Mouse (Mus musculus) midbrain, embryonic 11.5 days (tissue): ENCODE data around the gene Gm26741. TPM values are rescaled to one million over a fixed set of nuclear protein-coding genes. Genes with fewer than 3 reads are reported as not detected.

Experiments used
- ATAC-seq: fragments of 200-750 bp; cut with Nextera tagmentation; 2 replicates; pipeline ENCODE4 v1.8.0; 2017; ENCODE audit warnings: moderate TSS enrichment, moderate library complexity; ENCODE audit not compliant: low FRiP score
- DNase-seq: peaks from one replicate; pipeline ENCODE4 v3.0.0; 2015; ENCODE audit warnings: low spot score; ENCODE audit errors: missing footprints
- H3K27ac ChIP-seq: fragments of 300-500 bp; sonication (generic); 2 replicates; pipeline ENCODE4 v1.5.1; 2014; ENCODE audit warnings: low read depth, low read length
- H3K27me3 ChIP-seq: fragments of 300-500 bp; sonication (generic); 2 replicates; pipeline ENCODE4 v1.6.1; 2014; ENCODE audit warnings: mild to moderate bottlenecking, low read length, moderate library complexity, mixed read lengths; ENCODE audit not compliant: control insufficient read depth, insufficient read depth
- H3K36me3 ChIP-seq: fragments of 300-500 bp; sonication (generic); 2 replicates; pipeline ENCODE4 v1.6.1; 2014; ENCODE audit warnings: mild to moderate bottlenecking, low read length, moderate library complexity, mixed read lengths; ENCODE audit not compliant: control insufficient read depth, insufficient read depth
- H3K4me1 ChIP-seq: fragments of 300-500 bp; sonication (generic); 2 replicates; pipeline ENCODE4 v1.6.1; 2014; ENCODE audit warnings: low read length; ENCODE audit not compliant: control insufficient read depth, insufficient read depth
- H3K4me2 ChIP-seq: fragments of 300-500 bp; sonication (generic); 2 replicates; pipeline ENCODE4 v1.6.1; 2014; ENCODE audit warnings: mild to moderate bottlenecking, moderate library complexity
- H3K4me3 ChIP-seq: fragments of 300-500 bp; sonication (generic); 2 replicates; pipeline ENCODE4 v1.5.1; 2014; ENCODE audit warnings: low read depth, low read length
- H3K9ac ChIP-seq: fragments of 300-500 bp; sonication (generic); 2 replicates; pipeline ENCODE4 v1.6.1; 2014; ENCODE audit warnings: low read length
- H3K9me3 ChIP-seq: fragments of 300-500 bp; sonication (generic); 2 replicates; pipeline ENCODE4 v1.6.1; 2016; ENCODE audit warnings: low read length; ENCODE audit not compliant: control insufficient read depth
- WGBS: fragments of 180-500 bp; shearing (Covaris S2); extraction: QIAGEN DNeasy Blood & Tissue Kit; methylation state at CpG from one replicate; pipeline ENCODE4 v1.1.7; 2014; 5-methylcytosine and 5-hydroxymethylcytosine counted together
- polyA plus RNA-seq: library from polyadenylated mRNA; unstranded; fragments of >200 nt; fragmentation: Nextera tagmentation; extraction: Ambion mirVana; gene quantifications from 2 replicates; pipeline ENCODE4 v1.2.1, GENCODE M21; 2014

Gm26741 gene
- polyA plus RNA-seq, 1 experiment from 2014 or later, result not detected

- H3K36me3 ChIP-seq, result no peaks in the 10 kb centered on the region
- ATAC-seq (no peak), DNase-seq (peak; percentile 88)
- peaks cover 5% of the 10 kb centered on the region; the same call in 1 of the 2 replicates for H3K4me1 ChIP-seq
- WGBS, result 53% methylated on average over 8 of the region's 8 CpGs
- H3K9ac ChIP-seq, result no peak overlapping the region
- no peaks in the 10 kb centered on the region for H3K27me3 ChIP-seq
- no peak overlapping the region for H3K4me2 ChIP-seq
- H3K9me3 ChIP-seq, result no peaks in the 10 kb centered on the region
- no peak overlapping the region for H3K4me3 ChIP-seq
- H3K27ac ChIP-seq, result no peak overlapping the region
Observed at GRCm38 (mm10) chr10:52384823-52385610, 26.4 kb downstream of the Gm26741 start.

- Histone ChIP-seq H3K27me3 (no peaks in the 10 kb centered on the region), H3K4me1 (peaks cover 5% of the 10 kb centered on the region; the same call in 1 of the 2 replicates), H3K4me3 (no peak overlapping the region), H3K27ac (no peak overlapping the region), H3K4me2 (no peak overlapping the region), H3K9me3 (no peaks in the 10 kb centered on the region), H3K9ac (no peak overlapping the region), H3K36me3 (no peaks in the 10 kb centered on the region)
- ATAC-seq (no peak), DNase-seq (no peak)
- 86% methylated on average over 4 of the region's 4 CpGs for WGBS
Observed at GRCm38 (mm10) chr10:52387192-52387591, 28.6 kb downstream of the Gm26741 start.

DNA sequence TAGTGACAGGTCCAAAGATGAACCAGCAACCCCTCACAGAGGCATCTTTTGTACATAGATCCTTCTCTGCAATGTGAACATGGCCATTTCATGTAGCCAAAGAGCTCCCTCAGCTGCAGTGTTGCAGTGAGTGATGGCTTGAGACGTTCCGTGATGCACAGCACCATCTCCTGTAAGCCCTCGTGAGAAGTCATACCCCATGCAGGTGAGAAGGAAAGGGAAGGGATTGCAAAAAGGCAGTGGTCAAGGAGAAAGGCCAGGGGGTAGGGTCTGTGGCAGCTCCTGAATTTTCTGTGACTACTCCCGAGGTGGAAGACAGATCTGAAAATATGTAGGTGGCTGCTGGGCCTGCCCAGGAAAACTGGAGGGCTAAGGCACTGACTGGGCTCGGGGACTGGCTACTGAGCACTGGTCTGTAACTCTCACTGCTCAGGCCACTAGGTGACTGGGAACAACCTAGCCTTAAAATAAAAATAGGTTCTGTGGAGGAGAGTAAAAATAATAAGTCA, 30.4 kb downstream of the Gm26741 start, which contains the start of gene Nepn:
Gene Nepn, plus strand, starts transcription at position 51 of the 509 bp plus-strand sequence.
- no peak for ATAC-seq
- WGBS, result 73% methylated on average over 5 of the region's 5 CpGs
- Histone ChIP-seq H3K9me3 (no peaks in the 10 kb centered on the region), H3K27me3 (no peaks in the 10 kb centered on the region), H3K27ac (no peak within 1 kb of the TSS), H3K36me3 (no peaks in the 10 kb centered on the region), H3K9ac (no peak within 1 kb of the TSS), H3K4me2 (no peak within 1 kb of the TSS), H3K4me3 (no peak within 1 kb of the TSS), H3K4me1 (no peaks in the 10 kb centered on the region)
- no peak for DNase-seq

DNA sequence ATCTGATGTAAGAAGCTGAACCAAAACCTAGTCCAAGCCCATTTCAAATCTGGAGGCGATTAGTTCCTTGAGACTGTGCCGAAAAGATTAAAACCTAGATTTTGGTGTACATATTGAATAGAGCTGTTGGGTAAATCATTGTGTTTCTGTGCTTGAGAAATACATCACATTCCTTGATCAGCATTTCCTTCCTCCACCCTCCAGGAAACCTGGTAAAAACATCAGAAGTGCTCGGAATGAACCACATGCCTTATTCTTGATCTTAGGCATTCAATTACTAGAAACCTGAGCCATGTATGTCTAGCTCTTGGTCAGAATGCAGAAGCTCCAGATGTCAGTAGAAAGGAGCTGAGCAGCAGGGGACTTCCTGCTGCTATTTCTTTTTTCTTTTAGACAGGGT, 30.9 kb downstream of the Gm26741 start:
- no peak for DNase-seq
- Histone ChIP-seq H3K27ac (no peak overlapping the region), H3K9me3 (no peaks in the 10 kb centered on the region), H3K4me3 (no peak overlapping the region), H3K27me3 (no peaks in the 10 kb centered on the region), H3K4me1 (no peaks in the 10 kb centered on the region), H3K36me3 (no peaks in the 10 kb centered on the region), H3K4me2 (no peak overlapping the region), H3K9ac (no peak overlapping the region)
- WGBS, result 81% methylated on average over 3 of the region's 3 CpGs
- no peak for ATAC-seq

GRCm38 (mm10) chr10:52391208-52391607, 32.6 kb downstream of the Gm26741 start:
- DNase-seq (no peak), ATAC-seq (no peak)
- H3K4me2 ChIP-seq, result no peak overlapping the region
- no peaks in the 10 kb centered on the region for H3K36me3 ChIP-seq
- H3K9me3 ChIP-seq, result no peaks in the 10 kb centered on the region
- no peaks in the 10 kb centered on the region for H3K4me1 ChIP-seq
- H3K9ac ChIP-seq, result no peak overlapping the region
- no peak overlapping the region for H3K4me3 ChIP-seq
- H3K27ac ChIP-seq, result no peak overlapping the region
- WGBS, result 83% methylated on average over 2 of the region's 2 CpGs
- H3K27me3 ChIP-seq, result no peaks in the 10 kb centered on the region

- WGBS, result 92% methylated on average over 3 of the region's 3 CpGs
- Histone ChIP-seq H3K4me2 (no peak overlapping the region), H3K4me3 (no peak overlapping the region), H3K27ac (no peak overlapping the region), H3K9me3 (no peaks in the 10 kb centered on the region), H3K9ac (no peak overlapping the region), H3K36me3 (no peaks in the 10 kb centered on the region), H3K27me3 (no peaks in the 10 kb centered on the region), H3K4me1 (no peaks in the 10 kb centered on the region)
- DNase-seq, result no peak
- no peak for ATAC-seq
Observed at GRCm38 (mm10) chr10:52396647-52397046, 38.1 kb downstream of the Gm26741 start.

DNA sequence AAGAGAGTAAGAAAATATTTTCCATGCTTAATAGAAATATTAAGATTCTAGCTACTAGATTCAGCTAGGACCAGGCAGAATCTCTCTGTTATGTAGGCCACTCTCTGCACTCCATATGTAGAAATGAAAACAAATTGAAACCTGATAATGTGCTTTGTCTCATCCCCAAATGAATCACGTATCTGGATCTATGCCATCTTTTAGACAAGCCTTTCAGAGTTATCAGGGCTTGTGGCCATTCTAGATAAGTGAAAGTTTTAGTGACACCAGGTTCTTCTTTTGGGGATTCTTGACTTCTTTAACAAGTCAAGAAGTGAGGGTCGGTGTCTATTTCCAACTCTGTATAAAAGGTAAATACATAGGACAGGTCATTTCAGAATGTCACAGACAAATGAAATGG, 40.1 kb downstream of the Gm26741 start:
- no peak for DNase-seq
- 82% methylated on average over 2 of the region's 2 CpGs for WGBS
- no peak overlapping the region for H3K4me3 ChIP-seq
- H3K9me3 ChIP-seq, result no peaks in the 10 kb centered on the region
- no peaks in the 10 kb centered on the region for H3K27me3 ChIP-seq
- H3K27ac ChIP-seq, result no peak overlapping the region
- no peaks in the 10 kb centered on the region for H3K4me1 ChIP-seq
- no peaks in the 10 kb centered on the region for H3K36me3 ChIP-seq
- H3K4me2 ChIP-seq, result no peak overlapping the region
- ATAC-seq, result no peak
- no peak overlapping the region for H3K9ac ChIP-seq

DNA sequence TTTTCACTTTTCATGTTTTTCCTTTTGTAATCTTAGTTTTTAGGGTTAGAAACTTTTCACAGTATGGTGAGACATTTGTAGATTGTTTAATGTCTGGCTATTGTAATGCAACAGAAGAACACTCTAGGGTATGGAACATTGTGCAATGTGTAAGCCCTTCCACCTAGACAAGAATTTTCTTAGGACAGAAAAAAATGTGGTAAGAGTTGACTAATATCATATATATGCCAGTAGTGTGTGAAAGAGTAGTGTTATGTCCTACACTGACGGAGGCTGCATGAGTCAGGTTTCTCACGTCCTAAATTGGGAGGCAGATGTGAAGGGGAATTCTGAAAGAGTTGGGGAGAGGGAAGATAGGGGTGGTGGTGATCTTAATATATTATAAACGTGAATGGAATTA, 41.2 kb downstream of the Gm26741 start:
- Histone ChIP-seq H3K27ac (no peak overlapping the region), H3K27me3 (no peaks in the 10 kb centered on the region), H3K4me1 (no peaks in the 10 kb centered on the region), H3K9me3 (no peaks in the 10 kb centered on the region), H3K4me3 (no peak overlapping the region), H3K36me3 (no peaks in the 10 kb centered on the region), H3K9ac (no peak overlapping the region), H3K4me2 (no peak overlapping the region)
- 76% methylated on average over 3 of the region's 3 CpGs for WGBS
- ATAC-seq (no peak), DNase-seq (no peak)

GRCm38 (mm10) chr10:52405160-52405559, 46.6 kb downstream of the Gm26741 start:
- H3K27me3 ChIP-seq, result no peaks in the 10 kb centered on the region
- no peaks in the 10 kb centered on the region for H3K9me3 ChIP-seq
- H3K9ac ChIP-seq, result no peak overlapping the region
- no peak for DNase-seq
- ATAC-seq, result no peak
- H3K36me3 ChIP-seq, result no peaks in the 10 kb centered on the region
- 91% methylated on average over 13 of the region's 13 CpGs for WGBS
- no peak overlapping the region for H3K4me3 ChIP-seq
- H3K4me2 ChIP-seq, result no peak overlapping the region
- no peak overlapping the region for H3K27ac ChIP-seq
- no peaks in the 10 kb centered on the region for H3K4me1 ChIP-seq
